Mouse (Mus musculus) neutrophil, adult 83 days (primary cell): Measurements from ENCODE around the gene Il1rapl2. TPM values are rescaled to one million over a fixed set of nuclear protein-coding genes. Genes with fewer than 3 reads are reported as not detected.

Experiments used
- total RNA-seq, 2 experiments: library from RNA; stranded (reverse); gene quantifications; one replicate each; pipeline ENCODE4 v1.2.4; 2023

The Il1rapl2 gene
- total RNA-seq: not detected

GRCm38 (mm10) chrX:137570321-137571195 lies at the start of gene Il1rapl2:
Gene Il1rapl2, plus strand, starts transcription at chrX:137570608.

GRCm38 (mm10) chrX:138209480-138209879 lies 639.1 kb downstream of the Il1rapl2 start, which contains the start of gene Tex13a:
Gene Tex13a, minus strand, starts transcription at chrX:138209580.

